Mouse (Mus musculus) heart, embryonic 15.5 days (tissue): ENCODE results near the gene Nrbp1. TPM values are rescaled to one million over a fixed set of nuclear protein-coding genes. Genes with fewer than 3 reads are reported as not detected.

Source experiments
- ATAC-seq: fragments of 200-750 bp; cut with Nextera tagmentation; replicated peaks from 2 replicates; pipeline ENCODE4 v1.8.0; 2017; ENCODE audit warnings: low read depth, moderate TSS enrichment; ENCODE audit not compliant: insufficient number of reproducible peaks, insufficient read depth, low FRiP score
- H3K27ac ChIP-seq: fragments of 300-500 bp; sonication (generic); 2 replicates; pipeline ENCODE4 v1.5.1; 2015; ENCODE audit warnings: mild to moderate bottlenecking, inconsistent platforms
- H3K27me3 ChIP-seq: fragments of 300-500 bp; sonication (generic); 2 replicates; pipeline ENCODE4 v1.6.1; 2015; ENCODE audit warnings: inconsistent platforms
- H3K36me3 ChIP-seq: fragments of 300-500 bp; sonication (generic); 2 replicates; pipeline ENCODE4 v1.6.1; 2015; ENCODE audit warnings: mild to moderate bottlenecking, inconsistent platforms
- H3K4me1 ChIP-seq: fragments of 300-500 bp; sonication (generic); replicated peaks from 2 replicates; pipeline ENCODE4 v1.6.1; 2015; ENCODE audit warnings: inconsistent platforms
- H3K4me2 ChIP-seq: fragments of 300-500 bp; sonication (generic); 2 replicates; pipeline ENCODE4 v1.6.1; 2015; ENCODE audit warnings: inconsistent platforms, mild to moderate bottlenecking, moderate library complexity
- H3K4me3 ChIP-seq: fragments of 300-500 bp; sonication (generic); 2 replicates; pipeline ENCODE4 v1.5.1; 2015; ENCODE audit warnings: mild to moderate bottlenecking, inconsistent platforms
- H3K9ac ChIP-seq: fragments of 300-500 bp; sonication (generic); 2 replicates; pipeline ENCODE4 v1.6.1; 2015; ENCODE audit warnings: mild to moderate bottlenecking, inconsistent platforms
- H3K9me3 ChIP-seq: fragments of 300-500 bp; sonication (generic); replicated peaks from 2 replicates; pipeline ENCODE4 v1.6.1; 2016; ENCODE audit warnings: inconsistent platforms
- WGBS: fragments of 180-500 bp; shearing (Covaris S2); methylation state at CpG from one replicate; pipeline ENCODE4 v1.1.7; 2015; ENCODE audit warnings: mixed read lengths; 5-methylcytosine and 5-hydroxymethylcytosine counted together
- polyA plus RNA-seq: library from polyadenylated mRNA; unstranded; fragments of >200 nt; fragmentation: Nextera tagmentation; extraction: Ambion mirVana; gene quantifications from 2 replicates; pipeline ENCODE4 v1.2.1, GENCODE M21; 2015

Nrbp1 gene
- polyA plus RNA-seq, 1 experiment from 2014 or later = 109 TPM

GRCm38 (mm10) chr5:31279245-31279988 lies 38.8 kb downstream of the Nrbp1 start:
- Histone ChIP-seq H3K27ac (no peak overlapping the region), H3K9ac (no peak overlapping the region), H3K4me3 (no peak overlapping the region), H3K9me3 (no peaks in the 10 kb centered on the region), H3K27me3 (no peaks in the 10 kb centered on the region), H3K4me2 (no peak overlapping the region), H3K36me3 (peaks cover 69% of the 10 kb centered on the region), H3K4me1 (no peaks in the 10 kb centered on the region)
- ATAC-seq = no peak
- 79% methylated on average over 20 of the region's 20 CpGs for WGBS

GRCm38 (mm10) chr5:31288225-31288624 lies 47.6 kb downstream of the Nrbp1 start:
- peaks cover 38% of the 10 kb centered on the region for H3K36me3 ChIP-seq
- H3K27me3 ChIP-seq = no peaks in the 10 kb centered on the region
- ATAC-seq = no peak
- peaks cover 15% of the 10 kb centered on the region for H3K4me1 ChIP-seq
- H3K27ac ChIP-seq = no peak overlapping the region
- 74% methylated on average over 4 of the region's 4 CpGs for WGBS
- H3K9me3 ChIP-seq = no peaks in the 10 kb centered on the region
- H3K4me2 ChIP-seq = no peak overlapping the region
- H3K4me3 ChIP-seq = no peak overlapping the region
- no peak overlapping the region for H3K9ac ChIP-seq

DNA sequence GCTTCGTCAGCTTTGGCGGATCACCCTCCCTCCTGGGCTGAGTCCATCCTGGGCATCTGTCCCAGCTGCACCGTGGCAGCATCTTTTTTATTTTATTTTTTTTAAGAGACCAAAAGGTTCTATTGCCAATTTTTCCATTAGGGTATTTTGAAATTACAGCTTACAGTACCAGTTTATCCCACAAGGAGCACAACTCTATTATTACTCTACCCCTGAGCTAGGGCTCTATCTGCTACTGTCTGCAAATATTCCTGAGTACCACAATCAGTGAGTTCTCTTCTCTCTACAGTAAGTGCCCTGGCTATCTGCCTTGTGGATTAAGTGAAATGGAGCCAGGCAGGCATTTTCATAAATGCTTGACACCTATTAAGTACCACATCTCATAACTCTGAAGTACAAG lies 48.0 kb downstream of the Nrbp1 start:
- Histone ChIP-seq H3K27me3 (no peaks in the 10 kb centered on the region), H3K9me3 (no peaks in the 10 kb centered on the region), H3K4me1 (peaks cover 15% of the 10 kb centered on the region), H3K27ac (no peak overlapping the region), H3K4me3 (no peak overlapping the region), H3K36me3 (peaks cover 34% of the 10 kb centered on the region), H3K4me2 (no peak overlapping the region), H3K9ac (no peak overlapping the region)
- no peak for ATAC-seq
- WGBS = 78% methylated on average over 3 of the region's 3 CpGs

DNA sequence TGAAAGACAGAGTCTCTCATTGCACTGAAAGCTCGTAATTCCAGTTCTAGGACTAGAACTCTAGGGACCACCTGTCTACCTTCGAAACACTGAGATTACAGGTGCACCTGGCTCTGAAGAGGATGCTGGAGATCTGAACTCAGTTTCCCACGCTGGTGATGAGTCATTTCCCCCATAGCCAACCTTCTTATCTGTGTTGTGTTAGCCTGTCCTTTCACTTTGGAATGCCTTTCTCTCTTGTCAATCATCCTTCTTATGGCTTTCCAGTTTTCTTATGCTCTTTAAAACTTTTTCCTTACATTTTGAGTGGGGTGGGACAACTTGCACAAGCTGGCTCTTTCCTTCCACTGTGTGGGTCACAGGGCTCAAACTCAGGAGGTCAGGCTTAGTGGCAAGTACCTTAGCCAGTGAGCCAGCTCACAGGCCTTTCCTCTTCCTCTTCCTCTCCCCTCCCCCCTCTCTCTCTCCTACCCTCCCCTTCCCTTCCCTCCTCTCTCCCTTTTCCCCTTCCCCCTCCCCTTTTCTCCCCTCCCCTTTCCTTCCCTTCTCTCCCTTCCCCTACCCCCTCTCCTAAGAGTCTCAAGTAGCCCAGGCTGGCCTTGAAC lies 49.1 kb downstream of the Nrbp1 start:
- Histone ChIP-seq H3K27ac (no peak overlapping the region), H3K36me3 (peaks cover 24% of the 10 kb centered on the region), H3K9me3 (no peaks in the 10 kb centered on the region), H3K4me1 (peaks cover 18% of the 10 kb centered on the region), H3K4me3 (peak overlapping the region; percentile 63), H3K4me2 (peak overlapping the region; percentile 74; the same call in 1 of the 2 replicates), H3K9ac (no peak overlapping the region), H3K27me3 (no peaks in the 10 kb centered on the region)
- WGBS = 56% methylated on average over 3 of the region's 3 CpGs
- ATAC-seq = no peak

GRCm38 (mm10) chr5:31290521-31291360 lies 50.1 kb downstream of the Nrbp1 start, which contains the start of gene Ift172:
Gene Ift172, minus strand, starts transcription at chr5:31291116.
- Histone ChIP-seq H3K4me1 (peaks cover 24% of the 10 kb centered on the region), H3K9ac (peak within 1 kb of the TSS; percentile 57), H3K9me3 (no peaks in the 10 kb centered on the region), H3K36me3 (peaks cover 14% of the 10 kb centered on the region; the same call in 1 of the 2 replicates), H3K4me2 (peak within 1 kb of the TSS; percentile 74), H3K4me3 (peak within 1 kb of the TSS; percentile 63), H3K27me3 (no peaks in the 10 kb centered on the region), H3K27ac (peak within 1 kb of the TSS; percentile 85)
- peak; percentile 95 for ATAC-seq
- 3% methylated on average over 45 of the region's 45 CpGs for WGBS

DNA sequence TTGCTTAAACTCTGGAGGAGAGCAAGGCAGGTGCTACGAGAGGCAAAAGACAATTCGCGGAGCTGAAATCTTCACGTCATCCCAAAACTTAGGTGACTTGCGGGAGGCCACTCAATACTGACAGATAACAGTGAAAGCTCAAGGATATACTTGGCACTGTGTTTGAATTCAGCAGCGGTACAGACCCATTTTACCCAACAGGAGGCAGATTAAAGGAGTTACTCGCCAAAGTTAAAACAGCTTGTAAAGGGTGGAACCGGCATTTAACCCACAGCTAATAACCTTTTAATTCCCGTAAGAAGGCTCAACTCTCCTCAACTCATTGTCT lies 50.7 kb downstream of the Nrbp1 start:
- peak overlapping the region; percentile 74 for H3K4me2 ChIP-seq
- WGBS = 6% methylated on average over 9 of the region's 9 CpGs
- no peaks in the 10 kb centered on the region for H3K9me3 ChIP-seq
- peak overlapping the region; percentile 63 for H3K4me3 ChIP-seq
- peak overlapping the region; percentile 85 for H3K27ac ChIP-seq
- H3K27me3 ChIP-seq = no peaks in the 10 kb centered on the region
- H3K36me3 ChIP-seq = peaks cover 8% of the 10 kb centered on the region; the same call in 1 of the 2 replicates
- ATAC-seq = no peak
- peak overlapping the region; percentile 56 for H3K9ac ChIP-seq
- H3K4me1 ChIP-seq = peaks cover 28% of the 10 kb centered on the region

GRCm38 (mm10) chr5:31294964-31295605 lies 54.4 kb downstream of the Nrbp1 start:
- peak; percentile 36 for ATAC-seq
- peak overlapping the region; percentile 75 for H3K9ac ChIP-seq
- H3K27ac ChIP-seq = 0 out of 2 replicates have a peak overlapping the region, but pooled peaks have one; percentile 14
- H3K9me3 ChIP-seq = no peaks in the 10 kb centered on the region
- WGBS = 7% methylated on average over 29 of the region's 29 CpGs
- no peaks in the 10 kb centered on the region for H3K27me3 ChIP-seq
- no peaks in the 10 kb centered on the region for H3K36me3 ChIP-seq
- peaks cover 29% of the 10 kb centered on the region for H3K4me1 ChIP-seq
- peak overlapping the region; percentile 97 for H3K4me2 ChIP-seq
- peak overlapping the region; percentile 70 for H3K4me3 ChIP-seq

DNA sequence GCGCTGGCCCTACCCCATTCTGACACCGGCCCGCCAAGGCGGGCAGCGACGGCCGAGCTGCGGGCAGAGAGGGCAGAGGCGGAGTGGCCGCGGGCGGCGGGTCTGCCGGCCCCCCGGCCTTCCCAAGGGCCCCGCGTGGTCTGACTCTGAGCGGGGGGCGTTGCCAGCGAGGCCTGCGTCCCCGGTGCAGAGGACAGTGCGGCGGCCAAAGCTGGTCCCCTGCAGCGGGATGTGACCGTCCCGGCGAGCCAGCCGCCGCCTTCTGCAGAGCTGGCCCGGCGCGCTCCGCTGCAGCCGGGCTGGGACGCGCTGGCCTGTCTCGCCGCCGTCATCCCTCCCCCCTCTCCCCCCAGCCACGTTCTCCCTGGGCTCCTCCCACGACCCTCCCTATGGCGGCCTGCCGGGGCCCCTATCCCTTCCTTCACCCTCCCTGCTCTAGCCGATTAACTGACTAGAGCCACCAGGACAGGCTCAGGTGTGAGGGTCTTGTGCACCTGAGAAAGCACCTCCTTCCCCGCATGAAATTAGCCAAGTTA lies 55.0 kb downstream of the Nrbp1 start, which contains the start of gene Fndc4:
Gene Fndc4, minus strand, starts transcription at position 475 of the 536 bp plus-strand sequence.
- WGBS = under 1% methylated on average over 46 of the region's 46 CpGs
- H3K4me3 ChIP-seq = peak within 1 kb of the TSS; percentile 70
- no peaks in the 10 kb centered on the region for H3K9me3 ChIP-seq
- H3K4me1 ChIP-seq = peaks cover 26% of the 10 kb centered on the region
- H3K9ac ChIP-seq = peak within 1 kb of the TSS; percentile 75
- 0 out of 2 replicates have a peak within 1 kb of the TSS, but pooled peaks have one; percentile 14 for H3K27ac ChIP-seq
- peak within 1 kb of the TSS; percentile 97 for H3K4me2 ChIP-seq
- peak; percentile 55 for ATAC-seq
- no peaks in the 10 kb centered on the region for H3K36me3 ChIP-seq
- no peaks in the 10 kb centered on the region for H3K27me3 ChIP-seq

DNA sequence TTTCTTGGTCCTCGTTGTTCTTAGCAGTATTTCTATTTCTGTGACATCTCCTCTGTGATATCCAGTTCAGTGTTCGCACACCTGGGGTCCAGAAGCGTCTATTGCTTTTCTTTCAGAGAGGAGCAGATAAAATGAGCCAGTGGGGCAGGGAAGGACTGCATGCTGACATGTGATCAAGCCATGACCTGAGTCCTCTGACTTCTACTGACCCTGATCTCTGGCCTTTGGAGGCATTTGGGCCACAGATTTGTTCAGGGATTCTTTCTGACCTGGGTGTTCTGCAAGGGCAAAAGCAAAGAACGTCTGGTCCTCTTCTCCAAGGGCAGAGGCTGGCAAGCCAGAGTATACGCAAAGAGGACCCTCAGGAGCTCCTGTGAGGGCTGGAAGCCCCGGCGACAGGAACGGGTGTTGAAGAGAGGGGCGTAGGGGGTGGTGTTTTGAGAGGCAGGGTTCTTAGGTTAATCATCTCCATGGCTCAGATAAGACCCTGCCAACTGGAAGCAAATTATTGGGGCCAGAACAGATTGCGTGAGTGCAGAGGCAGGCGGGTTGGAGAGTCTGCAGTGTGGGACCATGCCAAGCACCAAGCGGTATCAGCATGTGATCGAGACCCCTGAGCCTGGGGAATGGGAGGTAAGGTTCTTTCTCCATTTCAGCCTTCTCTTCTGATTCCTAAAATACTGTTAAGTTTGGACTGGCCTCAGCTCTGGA lies 56.5 kb downstream of the Nrbp1 start, which contains the start of gene Gckr:
Gene Gckr, plus strand, starts transcription at position 397 of the 711 bp plus-strand sequence.
- Histone ChIP-seq H3K27me3 (no peaks in the 10 kb centered on the region), H3K9me3 (no peaks in the 10 kb centered on the region), H3K4me2 (peak within 1 kb of the TSS; percentile 97; the same call in 1 of the 2 replicates), H3K36me3 (no peaks in the 10 kb centered on the region), H3K4me3 (no peak within 1 kb of the TSS), H3K4me1 (peaks cover 21% of the 10 kb centered on the region), H3K9ac (no peak within 1 kb of the TSS), H3K27ac (no peak within 1 kb of the TSS)
- no peak for ATAC-seq
- WGBS = 44% methylated on average over 13 of the region's 13 CpGs

DNA sequence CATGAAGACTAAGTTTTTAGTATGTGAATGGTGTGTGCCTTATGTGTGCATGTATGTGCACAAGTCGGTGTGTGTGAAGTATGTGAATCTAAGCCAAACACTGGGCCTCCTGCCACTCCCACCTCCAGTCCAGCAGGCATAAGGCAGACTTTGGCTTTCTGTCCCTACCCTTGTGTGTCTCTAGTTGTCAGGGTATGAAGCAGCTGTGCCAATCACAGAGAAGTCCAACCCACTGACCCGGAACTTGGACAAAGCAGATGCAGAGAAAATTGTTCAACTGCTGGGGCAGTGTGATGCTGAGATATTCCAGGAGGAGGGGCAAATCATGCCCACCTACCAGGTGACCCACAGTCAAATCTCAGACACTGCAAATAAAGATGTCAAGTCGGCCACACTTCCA lies 57.3 kb downstream of the Nrbp1 start:
- Histone ChIP-seq H3K9me3 (no peaks in the 10 kb centered on the region), H3K27me3 (no peaks in the 10 kb centered on the region), H3K36me3 (no peaks in the 10 kb centered on the region), H3K27ac (no peak overlapping the region), H3K9ac (no peak overlapping the region), H3K4me2 (no peak overlapping the region), H3K4me3 (no peak overlapping the region), H3K4me1 (peaks cover 21% of the 10 kb centered on the region)
- WGBS = 84% methylated on average over 3 of the region's 3 CpGs
- ATAC-seq = no peak
